Mouse (Mus musculus): ENCODE data around the gene Gm21915. TPM values are rescaled to one million over a fixed set of nuclear protein-coding genes. Genes with fewer than 3 reads are reported as not detected.

The Gm21915 gene
- polyA plus RNA-seq, 1 experiment from 2014 or later = not detected

- WGBS (ENCODE audit: insufficient replicate concordance) = under 1% methylated on average over 39 of the region's 53 CpGs
- 0 out of 2 replicates have a peak within 1 kb of the TSS, but pooled peaks have one; percentile 29 for H3K27ac ChIP-seq (ENCODE audit: low read depth)
- ATAC-seq = no peak
Measured at GRCm38 (mm10) chr9:40685801-40686420, 15.5 kb downstream of the Gm21915 start, which contains the start of gene Clmp. Gene Clmp (plus strand): TSS chr9:40685962.

GRCm38 (mm10) chr9:40686421-40686899 lies 16.0 kb downstream of the Gm21915 start:
- 1% methylated on average over 23 of the region's 23 CpGs for WGBS (ENCODE audit: insufficient replicate concordance)
- ATAC-seq (no peak), DNase-seq (no peak)
- no peak overlapping the region for H3K27ac ChIP-seq (ENCODE audit: low read depth)
- H3K4me1 ChIP-seq (ENCODE audit: insufficient read depth) = no peaks in the 10 kb centered on the region; the same call in 1 of the 2 replicates
- H3K27me3 ChIP-seq (ENCODE audit: insufficient read depth, low read length) = peaks cover 23% of the 10 kb centered on the region
- no peaks in the 10 kb centered on the region for H3K9me3 ChIP-seq (ENCODE audit: low read length)
- H3K9ac ChIP-seq (replicated peaks) = no peak overlapping the region; the same call in 1 of the 2 replicates
- TF ChIP-seq EP300 (IDR thresholded peaks at IDR 0.05; ENCODE audit: low read depth) (no peak), CTCF (IDR thresholded peaks at IDR 0.05; ENCODE audit: low read depth) (no peak)
- no peaks in the 10 kb centered on the region for H3K36me3 ChIP-seq (replicated peaks; ENCODE audit: insufficient read depth, low read length)
- peak overlapping the region; percentile 74 for H3K4me2 ChIP-seq (ENCODE audit: low read depth, low read length)
- H3K4me3 ChIP-seq (ENCODE audit: low read depth, low read length) = peak overlapping the region; percentile 46

More at GRCm38 (mm10) chr9:40685801-40686420, 15.5 kb downstream of the Gm21915 start, which contains the start of gene Clmp:
- TF ChIP-seq EP300 (IDR thresholded peaks at IDR 0.05; ENCODE audit: low read depth) = no peak
- TF ChIP-seq CTCF (IDR thresholded peaks at IDR 0.05; ENCODE audit: low read depth) = no peak
- Histone ChIP-seq H3K27me3 (ENCODE audit: insufficient read depth, low read length) (peaks cover 23% of the 10 kb centered on the region), H3K36me3 (replicated peaks; ENCODE audit: insufficient read depth, low read length) (no peaks in the 10 kb centered on the region), H3K9ac (replicated peaks) (peak within 1 kb of the TSS; percentile 44), H3K4me2 (ENCODE audit: low read depth, low read length) (peak within 1 kb of the TSS; percentile 74), H3K4me1 (ENCODE audit: insufficient read depth) (no peaks in the 10 kb centered on the region; the same call in 1 of the 2 replicates), H3K4me3 (ENCODE audit: low read depth, low read length) (peak within 1 kb of the TSS; percentile 46), H3K9me3 (ENCODE audit: low read length) (no peaks in the 10 kb centered on the region)
- no peak for DNase-seq

GRCm38 (mm10) chr9:40687053-40687452 lies 16.6 kb downstream of the Gm21915 start:
- H3K4me3 ChIP-seq (ENCODE audit: low read depth, low read length) = no peak overlapping the region

GRCm38 (mm10) chr9:40687553-40687952 lies 17.1 kb downstream of the Gm21915 start:
- TF ChIP-seq EP300 (IDR thresholded peaks at IDR 0.05; ENCODE audit: low read depth) = no peak
- TF ChIP-seq CTCF (IDR thresholded peaks at IDR 0.05; ENCODE audit: low read depth) = no peak
- Histone ChIP-seq H3K9me3 (ENCODE audit: low read length) (no peaks in the 10 kb centered on the region), H3K4me3 (ENCODE audit: low read depth, low read length) (no peak overlapping the region), H3K4me1 (ENCODE audit: insufficient read depth) (no peaks in the 10 kb centered on the region; the same call in 1 of the 2 replicates), H3K36me3 (replicated peaks; ENCODE audit: insufficient read depth, low read length) (no peaks in the 10 kb centered on the region), H3K4me2 (ENCODE audit: low read depth, low read length) (no peak overlapping the region), H3K9ac (replicated peaks) (no peak overlapping the region), H3K27ac (ENCODE audit: low read depth) (no peak overlapping the region), H3K27me3 (ENCODE audit: insufficient read depth, low read length) (peaks cover 23% of the 10 kb centered on the region)
- no peak for DNase-seq
- no peak for ATAC-seq
- WGBS (ENCODE audit: insufficient replicate concordance) = 72% methylated on average over 3 of the region's 3 CpGs

More at GRCm38 (mm10) chr9:40687053-40687452, 16.6 kb downstream of the Gm21915 start:
- Histone ChIP-seq H3K9me3 (ENCODE audit: low read length) (no peaks in the 10 kb centered on the region), H3K9ac (replicated peaks) (no peak overlapping the region), H3K36me3 (replicated peaks; ENCODE audit: insufficient read depth, low read length) (no peaks in the 10 kb centered on the region), H3K4me1 (ENCODE audit: insufficient read depth) (no peaks in the 10 kb centered on the region; the same call in 1 of the 2 replicates), H3K27me3 (ENCODE audit: insufficient read depth, low read length) (peaks cover 23% of the 10 kb centered on the region), H3K4me2 (ENCODE audit: low read depth, low read length) (no peak overlapping the region), H3K27ac (ENCODE audit: low read depth) (no peak overlapping the region)
- no peak for ATAC-seq
- no peak for TF ChIP-seq CTCF (IDR thresholded peaks at IDR 0.05; ENCODE audit: low read depth)
- no peak for TF ChIP-seq EP300 (IDR thresholded peaks at IDR 0.05; ENCODE audit: low read depth)
- DNase-seq = no peak
- 54% methylated on average over 5 of the region's 5 CpGs for WGBS (ENCODE audit: insufficient replicate concordance)

- TF ChIP-seq CTCF (IDR thresholded peaks at IDR 0.05; ENCODE audit: low read depth) (no peak), EP300 (IDR thresholded peaks at IDR 0.05; ENCODE audit: low read depth) (no peak)
- no peak overlapping the region for H3K4me2 ChIP-seq (ENCODE audit: low read depth, low read length)
- 73% methylated on average over 7 of the region's 7 CpGs for WGBS (ENCODE audit: insufficient replicate concordance)
- no peak overlapping the region for H3K27ac ChIP-seq (ENCODE audit: low read depth)
- peaks cover 18% of the 10 kb centered on the region for H3K27me3 ChIP-seq (ENCODE audit: insufficient read depth, low read length)
- no peaks in the 10 kb centered on the region for H3K9me3 ChIP-seq (ENCODE audit: low read length)
- ATAC-seq = no peak
- H3K4me3 ChIP-seq (ENCODE audit: low read depth, low read length) = no peak overlapping the region
- no peak overlapping the region for H3K9ac ChIP-seq (replicated peaks)
- H3K36me3 ChIP-seq (replicated peaks; ENCODE audit: insufficient read depth, low read length) = no peaks in the 10 kb centered on the region
- no peak for DNase-seq
- H3K4me1 ChIP-seq (ENCODE audit: insufficient read depth) = no peaks in the 10 kb centered on the region; the same call in 1 of the 2 replicates
Measured at GRCm38 (mm10) chr9:40690511-40690910, 20.1 kb downstream of the Gm21915 start.

GRCm38 (mm10) chr9:40693026-40693425 lies 22.6 kb downstream of the Gm21915 start:
- no peaks in the 10 kb centered on the region for H3K36me3 ChIP-seq (replicated peaks; ENCODE audit: insufficient read depth, low read length)
- no peak for DNase-seq
- H3K9ac ChIP-seq (replicated peaks) = no peak overlapping the region
- no peak overlapping the region for H3K4me3 ChIP-seq (ENCODE audit: low read depth, low read length)
- TF ChIP-seq CTCF (IDR thresholded peaks at IDR 0.05; ENCODE audit: low read depth) (no peak), EP300 (IDR thresholded peaks at IDR 0.05; ENCODE audit: low read depth) (no peak)
- H3K4me1 ChIP-seq (ENCODE audit: insufficient read depth) = no peaks in the 10 kb centered on the region
- no peaks in the 10 kb centered on the region for H3K27me3 ChIP-seq (ENCODE audit: insufficient read depth, low read length)
- H3K27ac ChIP-seq (ENCODE audit: low read depth) = no peak overlapping the region
- no peaks in the 10 kb centered on the region for H3K9me3 ChIP-seq (ENCODE audit: low read length)
- no peak overlapping the region for H3K4me2 ChIP-seq (ENCODE audit: low read depth, low read length)
- 56% methylated on average over 3 of the region's 3 CpGs for WGBS (ENCODE audit: insufficient replicate concordance)
- ATAC-seq = no peak
